Mouse (Mus musculus): ENCODE results near the gene Slc26a9.

DNA sequence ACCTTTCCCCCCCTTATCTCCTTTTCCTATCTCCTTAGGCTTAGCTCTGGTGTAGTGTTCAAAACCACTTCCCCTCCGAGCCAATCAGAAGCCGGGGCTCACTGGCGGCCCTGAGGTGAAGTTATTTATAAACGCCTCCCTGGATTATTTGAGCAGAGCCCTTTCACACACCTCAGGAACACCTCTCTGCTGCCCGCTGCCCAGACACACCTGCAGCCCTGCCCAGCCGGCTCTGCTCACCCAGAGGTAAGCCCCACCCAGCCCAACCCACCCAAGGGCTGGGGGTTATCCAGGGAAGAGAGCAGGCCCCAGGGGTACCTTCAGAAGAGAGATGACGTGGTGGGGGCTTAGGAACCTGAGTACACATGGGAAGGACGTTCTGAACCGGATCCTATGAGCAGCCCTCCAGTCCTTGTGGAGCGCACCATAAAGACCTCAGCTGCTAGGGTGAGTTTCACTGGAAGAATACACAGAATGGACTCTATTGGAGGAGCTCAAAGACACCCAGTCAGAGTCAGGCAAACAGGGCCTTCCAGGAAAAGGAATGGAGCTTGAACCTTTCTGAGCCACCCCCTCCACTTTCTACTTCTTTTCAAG is at the start of gene Slc26a9:
- TF ChIP-seq CTCF (IDR thresholded peaks at IDR 0.05; ENCODE audit: low read depth, low read length), result no peak
- no peak for TF ChIP-seq POLR2A (IDR thresholded peaks at IDR 0.05; ENCODE audit: borderline replicate concordance, low read depth, low read length)

Measured in bone marrow macrophage, adult 2 months (primary cell).